Mouse (Mus musculus) forebrain, embryonic 10.5 days (tissue): ENCODE measurements around the gene Mpdu1. TPM values are rescaled to one million over a fixed set of nuclear protein-coding genes. Genes with fewer than 3 reads are reported as not detected.
"Not testable (repeated sequence)": the region's sequence is repeated elsewhere in the genome, so short reads cannot be mapped to it uniquely, and the experiment has no call there.

Experiments
- DNase-seq: peaks from one replicate; pipeline ENCODE4 v3.0.0-alpha.2; 2017; ENCODE audit warnings: low spot score; ENCODE audit errors: extremely low spot score
- H3K27ac ChIP-seq: fragments of 300-500 bp; sonication (generic); 2 replicates; pipeline ENCODE4 v1.5.1; 2016; ENCODE audit warnings: mild to moderate bottlenecking
- H3K27me3 ChIP-seq: fragments of 300-500 bp; sonication (generic); 2 replicates; pipeline ENCODE4 v1.6.1; 2016; ENCODE audit warnings: mild to moderate bottlenecking; ENCODE audit not compliant: poor library complexity, severe bottlenecking
- H3K36me3 ChIP-seq: fragments of 300-500 bp; sonication (generic); replicated peaks from 2 replicates; pipeline ENCODE4 v1.6.1; 2016; ENCODE audit warnings: mild to moderate bottlenecking, moderate library complexity
- H3K4me1 ChIP-seq: fragments of 300-500 bp; sonication (generic); 2 replicates; pipeline ENCODE4 v1.6.1; 2016
- H3K4me3 ChIP-seq: fragments of 300-500 bp; sonication (generic); 2 replicates; pipeline ENCODE4 v1.5.1; 2016; ENCODE audit warnings: mild to moderate bottlenecking, moderate library complexity
- H3K9me3 ChIP-seq: fragments of 300-500 bp; sonication (generic); 2 replicates; pipeline ENCODE4 v1.6.1; 2016; ENCODE audit warnings: mild to moderate bottlenecking, moderate library complexity
- WGBS: fragments of 180-500 bp; shearing (Covaris S2); methylation state at CpG from one replicate; pipeline ENCODE4 v1.1.7; 2016; 5-methylcytosine and 5-hydroxymethylcytosine counted together
- polyA plus RNA-seq: library from polyadenylated mRNA; unstranded; fragments of >200 nt; fragmentation: Nextera tagmentation; extraction: Ambion mirVana; gene quantifications from 2 replicates; pipeline ENCODE4 v1.2.1, GENCODE M21; 2016

The Mpdu1 gene
- polyA plus RNA-seq, 1 experiment from 2014 or later: 82.9 TPM

DNA sequence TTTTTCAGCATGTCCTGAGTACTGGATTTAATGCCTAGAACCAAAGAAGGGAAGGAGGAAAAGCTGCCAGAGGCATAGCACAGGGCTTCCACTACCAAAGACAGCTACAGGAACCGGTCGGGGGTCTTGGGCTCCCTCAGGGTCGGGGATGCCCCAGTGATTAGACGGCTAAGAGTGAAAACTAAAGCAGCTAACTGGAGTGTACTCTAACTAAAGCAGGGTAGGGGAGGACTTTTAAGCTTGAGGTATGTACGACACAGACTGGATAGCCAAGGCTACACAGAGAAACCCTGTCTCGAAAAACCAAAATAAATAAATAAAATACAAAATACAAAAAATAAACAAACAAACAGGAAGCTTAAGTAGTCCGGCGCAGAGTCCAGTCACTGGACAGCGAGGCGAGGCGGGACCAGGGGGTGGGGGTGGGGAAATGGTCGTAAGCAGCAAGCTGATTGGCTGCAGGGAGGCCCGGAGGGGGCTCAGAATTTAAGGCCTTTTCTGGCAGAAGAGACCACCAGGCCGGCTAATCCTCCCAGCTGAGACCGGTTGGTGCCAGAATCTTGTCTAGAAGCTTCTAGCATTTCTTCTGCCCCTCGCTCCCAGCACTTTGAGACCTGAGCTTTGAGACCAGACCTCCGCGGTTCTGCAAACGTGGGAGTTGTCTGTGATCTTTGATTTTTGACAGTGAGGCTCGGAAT is 40.7 kb downstream of the Mpdu1 start, which contains the start of gene Sat2:
Gene Sat2 (plus strand): TSS at position 454 of the 698 bp plus-strand sequence.
- Histone ChIP-seq H3K27me3 (peaks cover 14% of the 10 kb centered on the region), H3K27ac (peak within 1 kb of the TSS; percentile 93), H3K4me3 (peak within 1 kb of the TSS; percentile 59), H3K36me3 (0 out of 2 replicates have a peak, but pooled peaks cover 2% of the 10 kb centered on the region), H3K4me1 (peaks cover 34% of the 10 kb centered on the region), H3K9me3 (no peaks in the 10 kb centered on the region)
- peak; percentile 86 for DNase-seq
- WGBS: under 1% methylated on average over 20 of the region's 20 CpGs

GRCm38 (mm10) chr11:69620394-69621081 is 41.9 kb downstream of the Mpdu1 start:
- no peak overlapping the region for H3K4me3 ChIP-seq
- H3K27ac ChIP-seq: no peak overlapping the region
- no peaks in the 10 kb centered on the region for H3K9me3 ChIP-seq
- peaks cover 37% of the 10 kb centered on the region for H3K4me1 ChIP-seq
- no peak for DNase-seq
- peaks cover 25% of the 10 kb centered on the region for H3K27me3 ChIP-seq
- 0 out of 2 replicates have a peak, but pooled peaks cover 2% of the 10 kb centered on the region for H3K36me3 ChIP-seq
- 85% methylated on average over 7 of the region's 7 CpGs for WGBS

DNA sequence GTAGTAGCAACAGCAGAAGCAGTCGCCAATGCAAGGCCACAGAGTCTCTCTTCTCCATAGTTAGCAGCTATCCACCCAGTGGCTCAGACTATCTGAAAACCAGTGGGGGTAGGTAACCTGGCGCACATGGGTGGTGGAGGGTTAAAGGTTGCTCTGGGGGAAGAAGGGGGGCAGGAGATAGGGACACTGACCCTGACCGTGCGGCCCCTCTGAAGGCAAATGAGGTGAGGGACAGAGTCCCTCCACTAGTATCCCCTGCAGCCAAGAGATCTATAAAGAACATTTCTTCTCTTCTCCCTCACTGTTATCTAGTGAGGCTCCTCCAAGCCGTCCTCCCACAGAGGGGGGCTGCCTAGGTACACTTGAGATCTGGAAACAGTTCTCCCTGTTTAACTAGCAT is 44.6 kb downstream of the Mpdu1 start, which contains the start of gene Shbg:
Gene Shbg (minus strand): TSS at position 101 of the 400 bp plus-strand sequence.
- peaks cover 40% of the 10 kb centered on the region for H3K4me1 ChIP-seq
- no peak within 1 kb of the TSS for H3K4me3 ChIP-seq
- WGBS: 77% methylated on average over 5 of the region's 5 CpGs
- H3K27ac ChIP-seq: no peak within 1 kb of the TSS
- DNase-seq: no peak
- peaks cover 34% of the 10 kb centered on the region for H3K27me3 ChIP-seq
- H3K36me3 ChIP-seq: no peaks in the 10 kb centered on the region
- no peaks in the 10 kb centered on the region for H3K9me3 ChIP-seq

GRCm38 (mm10) chr11:69616781-69617180 is 45.7 kb downstream of the Mpdu1 start:
- Histone ChIP-seq H3K36me3 (no peaks in the 10 kb centered on the region), H3K4me3 (no peak overlapping the region), H3K9me3 (no peaks in the 10 kb centered on the region), H3K27me3 (peaks cover 34% of the 10 kb centered on the region), H3K4me1 (peaks cover 30% of the 10 kb centered on the region), H3K27ac (no peak overlapping the region)
- 60% methylated on average over 10 of the region's 10 CpGs for WGBS
- DNase-seq: no peak

DNA sequence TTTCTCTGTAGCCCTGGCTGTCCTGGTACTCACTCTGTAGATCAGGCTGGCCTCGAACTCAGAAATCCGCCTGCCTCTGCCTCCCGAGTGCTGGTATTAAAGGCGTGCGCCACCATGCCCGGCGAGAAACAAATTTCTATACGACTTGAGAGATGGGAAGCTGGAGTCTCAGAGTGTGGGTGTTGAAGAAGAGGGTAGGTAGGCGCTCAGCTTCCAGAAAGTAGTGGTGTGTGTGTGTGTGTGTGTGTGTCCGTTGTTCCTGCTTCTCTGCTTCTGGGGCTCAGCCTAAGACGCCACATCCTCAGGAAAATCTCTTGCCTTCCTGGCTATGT is 48.2 kb downstream of the Mpdu1 start:
- not testable (repeated sequence) for H3K9me3 ChIP-seq, DNase-seq, H3K36me3 ChIP-seq
- Histone ChIP-seq H3K4me3 (peak overlapping the region; percentile 32; the same call in 1 of the 2 replicates), H3K27ac (0 out of 2 replicates have a peak overlapping the region, but pooled peaks have one; percentile 22), H3K4me1 (peaks cover 22% of the 10 kb centered on the region), H3K27me3 (peaks cover 34% of the 10 kb centered on the region)
- WGBS: 56% methylated on average over 11 of the region's 11 CpGs

- H3K4me3 ChIP-seq: peak overlapping the region; percentile 32
- 8% methylated on average over 19 of the region's 19 CpGs for WGBS
- H3K9me3 ChIP-seq: no peaks in the 10 kb centered on the region
- DNase-seq: peak; percentile 76
- H3K36me3 ChIP-seq: no peaks in the 10 kb centered on the region
- peaks cover 34% of the 10 kb centered on the region for H3K27me3 ChIP-seq
- H3K4me1 ChIP-seq: peaks cover 22% of the 10 kb centered on the region
- H3K27ac ChIP-seq: peak overlapping the region; percentile 80
Observed at GRCm38 (mm10) chr11:69613553-69614256, 48.7 kb downstream of the Mpdu1 start.

DNA sequence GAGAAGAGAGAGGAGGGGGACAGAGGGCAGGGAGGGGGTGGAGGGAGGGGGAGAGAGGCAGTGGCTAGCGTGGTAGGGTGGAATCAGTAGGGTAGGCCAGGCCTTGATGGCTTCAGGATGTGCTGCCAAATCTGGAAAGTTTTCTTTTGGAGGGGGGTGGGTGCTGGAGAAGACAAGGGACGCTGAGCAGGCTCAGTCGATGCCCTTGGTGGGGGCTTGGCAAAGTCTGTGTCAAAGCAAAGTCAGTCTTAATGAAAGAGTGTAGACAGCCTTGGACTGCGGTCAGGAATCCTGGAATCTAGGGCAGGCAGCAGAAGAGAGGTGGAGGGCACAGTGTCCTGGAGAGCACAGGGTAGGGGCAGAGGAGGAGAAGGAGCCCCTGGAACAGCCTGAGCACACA is 51.5 kb downstream of the Mpdu1 start:
- DNase-seq: no peak
- H3K4me1 ChIP-seq: peaks cover 14% of the 10 kb centered on the region
- no peaks in the 10 kb centered on the region for H3K36me3 ChIP-seq
- H3K27ac ChIP-seq: no peak overlapping the region; the same call in 1 of the 2 replicates
- H3K27me3 ChIP-seq: peaks cover 19% of the 10 kb centered on the region; the same call in 1 of the 2 replicates
- H3K9me3 ChIP-seq: no peaks in the 10 kb centered on the region
- no peak overlapping the region for H3K4me3 ChIP-seq
- WGBS: 72% methylated on average over 4 of the region's 4 CpGs

DNA sequence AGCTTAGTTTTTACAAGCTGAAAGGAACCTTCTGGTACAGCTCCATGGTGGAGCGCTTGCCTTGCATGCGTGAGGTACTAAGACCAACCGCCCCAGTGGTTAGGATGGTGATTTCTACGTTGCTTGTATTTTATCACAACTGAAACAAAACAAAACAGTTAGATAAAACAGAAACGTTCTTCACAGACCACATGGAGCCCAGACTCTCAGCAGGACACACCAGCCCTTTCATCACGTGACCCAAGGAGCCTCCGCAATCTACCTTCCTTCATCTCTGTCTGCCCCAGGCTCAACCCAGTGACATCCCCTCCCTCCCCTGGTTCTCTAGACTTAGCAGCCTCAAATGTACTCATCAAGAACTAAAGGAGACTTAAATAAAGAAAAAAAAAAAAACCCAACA is 53.0 kb downstream of the Mpdu1 start:
- no peak overlapping the region for H3K4me3 ChIP-seq
- H3K27ac ChIP-seq: no peak overlapping the region
- H3K9me3 ChIP-seq: no peaks in the 10 kb centered on the region
- H3K36me3 ChIP-seq: no peaks in the 10 kb centered on the region
- H3K27me3 ChIP-seq: peaks cover 20% of the 10 kb centered on the region
- DNase-seq: no peak
- peaks cover 28% of the 10 kb centered on the region for H3K4me1 ChIP-seq
- WGBS: 67% methylated on average over 7 of the region's 7 CpGs

- H3K4me1 ChIP-seq: peaks cover 32% of the 10 kb centered on the region
- H3K27me3 ChIP-seq: peaks cover 29% of the 10 kb centered on the region
- no peak for DNase-seq
- H3K4me3 ChIP-seq: no peak overlapping the region
- H3K27ac ChIP-seq: no peak overlapping the region
- H3K9me3 ChIP-seq: no peaks in the 10 kb centered on the region
- H3K36me3 ChIP-seq: no peaks in the 10 kb centered on the region
- 96% methylated on average over 3 of the region's 3 CpGs for WGBS
Observed at GRCm38 (mm10) chr11:69608525-69608924, 53.9 kb downstream of the Mpdu1 start.

GRCm38 (mm10) chr11:69606832-69607231 is 55.6 kb downstream of the Mpdu1 start:
- no peak overlapping the region for H3K4me3 ChIP-seq
- no peaks in the 10 kb centered on the region for H3K36me3 ChIP-seq
- no peak overlapping the region for H3K27ac ChIP-seq
- H3K4me1 ChIP-seq: peaks cover 30% of the 10 kb centered on the region
- WGBS: 96% methylated on average over 2 of the region's 2 CpGs
- H3K27me3 ChIP-seq: peaks cover 45% of the 10 kb centered on the region
- H3K9me3 ChIP-seq: no peaks in the 10 kb centered on the region
- DNase-seq: no peak
